Mouse (Mus musculus) testis, adult 2 months (tissue): ENCODE results near the gene Dnmt3b. TPM values are rescaled to one million over a fixed set of nuclear protein-coding genes. Genes with fewer than 3 reads are reported as not detected.
A peak's percentile ranks its signal among the peaks of the same experiment; 100 is the strongest.
"Not testable (repeated sequence)": the region's sequence is repeated elsewhere in the genome, so short reads cannot be mapped to it uniquely, and the experiment has no call there.

Experiments used
- H3K27ac ChIP-seq: fragments of 200-500 bp; 2 replicates; pipeline ENCODE4 v1.5.1; 2012; ENCODE audit warnings: low read depth, low read length; ENCODE audit not compliant: control insufficient read depth, insufficient read depth
- H3K27me3 ChIP-seq: fragments of 200-500 bp; 2 replicates; pipeline ENCODE4 v1.6.1; 2012; ENCODE audit warnings: mild to moderate bottlenecking, low read length, moderate library complexity; ENCODE audit not compliant: control insufficient read depth, insufficient read depth
- H3K36me3 ChIP-seq: fragments of 200-500 bp; 2 replicates; pipeline ENCODE4 v1.6.1; 2012; ENCODE audit warnings: mild to moderate bottlenecking, low read length; ENCODE audit not compliant: control insufficient read depth, insufficient read depth
- H3K4me1 ChIP-seq: fragments of 200-500 bp; 2 replicates; pipeline ENCODE4 v1.6.1; 2012; ENCODE audit warnings: low read length; ENCODE audit not compliant: control insufficient read depth, insufficient read depth
- H3K4me3 ChIP-seq: fragments of 200-500 bp; 2 replicates; pipeline ENCODE4 v1.5.1; 2012; ENCODE audit warnings: low read depth, mild to moderate bottlenecking, low read length, moderate library complexity, mixed read lengths; ENCODE audit not compliant: control insufficient read depth
- CTCF ChIP-seq: fragments of 200-500 bp; IDR thresholded peaks from 2 replicates; pipeline ENCODE4 v1.5.1; 2012; ENCODE audit warnings: low read depth, mild to moderate bottlenecking, inconsistent platforms, low read length, moderate library complexity; ENCODE audit not compliant: control insufficient read depth, insufficient read depth, insufficient replicate concordance
- POLR2A ChIP-seq: fragments of 200-500 bp; IDR thresholded peaks from 2 replicates; pipeline ENCODE4 v1.6.1; 2012; ENCODE audit warnings: low read depth, mild to moderate bottlenecking, inconsistent platforms, low read length, moderate library complexity; ENCODE audit not compliant: control insufficient read depth
- polyA plus RNA-seq: library from polyadenylated mRNA; depleted of rRNA; stranded (reverse); fragments of >200 nt; gene quantifications from 2 replicates; pipeline ENCODE4 v1.2.3, GENCODE M21; 2012

Dnmt3b gene
- polyA plus RNA-seq, 1 experiment = 2.9 TPM

- Histone ChIP-seq H3K27me3 (no peaks in the 10 kb centered on the region), H3K4me1 (peaks cover 2% of the 10 kb centered on the region), H3K27ac (no peak overlapping the region), H3K36me3 (no peaks in the 10 kb centered on the region), H3K4me3 (no peak overlapping the region)
- no peak for TF ChIP-seq POLR2A
- no peak for TF ChIP-seq CTCF
Observed at GRCm38 (mm10) chr2:153638977-153639680, 10.1 kb upstream of the Dnmt3b start.

- H3K36me3 ChIP-seq = no peaks in the 10 kb centered on the region
- no peaks in the 10 kb centered on the region for H3K27me3 ChIP-seq
- peaks cover 2% of the 10 kb centered on the region for H3K4me1 ChIP-seq
- H3K4me3 ChIP-seq = no peak overlapping the region
- no peak for TF ChIP-seq POLR2A
- TF ChIP-seq CTCF = no peak
- H3K27ac ChIP-seq = no peak overlapping the region
Observed at GRCm38 (mm10) chr2:153642496-153642895, 6.8 kb upstream of the Dnmt3b start.

- Histone ChIP-seq H3K27me3 (no peaks in the 10 kb centered on the region), H3K4me3 (no peak overlapping the region), H3K36me3 (no peaks in the 10 kb centered on the region), H3K27ac (no peak overlapping the region), H3K4me1 (peaks cover 2% of the 10 kb centered on the region)
- TF ChIP-seq POLR2A = no peak
- no peak for TF ChIP-seq CTCF
Observed at GRCm38 (mm10) chr2:153642999-153643398, 6.3 kb upstream of the Dnmt3b start.

DNA sequence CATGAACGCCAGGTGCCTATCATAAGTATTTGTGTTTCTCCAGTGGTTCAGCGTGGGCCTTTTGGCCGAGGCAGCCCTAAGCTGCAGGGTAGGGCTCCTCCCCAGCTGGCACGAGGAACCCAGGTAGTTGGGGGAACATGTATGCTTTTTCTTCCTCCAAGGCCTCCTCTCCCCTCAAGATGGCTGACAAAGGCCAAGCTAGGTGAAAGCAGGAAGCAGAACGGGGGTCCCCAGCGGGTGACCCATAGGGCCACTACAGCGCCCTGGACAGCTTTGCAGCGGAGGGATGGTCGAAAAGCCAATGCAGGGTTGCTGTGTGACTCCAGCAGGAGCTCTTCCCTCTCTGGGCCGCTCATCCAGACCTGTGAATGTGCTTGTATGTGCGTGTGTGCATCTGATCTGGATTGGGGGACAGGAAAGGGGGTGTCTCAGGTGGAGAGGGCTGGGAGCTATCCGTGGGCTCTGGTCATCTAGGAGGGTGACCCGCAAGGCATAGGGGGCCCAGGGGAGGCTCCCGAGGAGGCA lies 415 bp upstream of the Dnmt3b start:
- Histone ChIP-seq H3K4me3 (peak overlapping the region; percentile 91), H3K4me1 (peaks cover 14% of the 10 kb centered on the region), H3K36me3 (no peaks in the 10 kb centered on the region), H3K27me3 (no peaks in the 10 kb centered on the region), H3K27ac (no peak overlapping the region)
- TF ChIP-seq POLR2A (no peak), CTCF (no peak)

- TF ChIP-seq POLR2A (no peak), CTCF (no peak)
- H3K27me3 ChIP-seq = no peaks in the 10 kb centered on the region
- H3K27ac ChIP-seq = peak overlapping the region; percentile 2; the same call in 1 of the 2 replicates
- H3K4me3 ChIP-seq = peak overlapping the region; percentile 91
- no peaks in the 10 kb centered on the region for H3K36me3 ChIP-seq
- H3K4me1 ChIP-seq = peaks cover 14% of the 10 kb centered on the region
Observed at GRCm38 (mm10) chr2:153650014-153650687, 901 bp downstream of the Dnmt3b start.

DNA sequence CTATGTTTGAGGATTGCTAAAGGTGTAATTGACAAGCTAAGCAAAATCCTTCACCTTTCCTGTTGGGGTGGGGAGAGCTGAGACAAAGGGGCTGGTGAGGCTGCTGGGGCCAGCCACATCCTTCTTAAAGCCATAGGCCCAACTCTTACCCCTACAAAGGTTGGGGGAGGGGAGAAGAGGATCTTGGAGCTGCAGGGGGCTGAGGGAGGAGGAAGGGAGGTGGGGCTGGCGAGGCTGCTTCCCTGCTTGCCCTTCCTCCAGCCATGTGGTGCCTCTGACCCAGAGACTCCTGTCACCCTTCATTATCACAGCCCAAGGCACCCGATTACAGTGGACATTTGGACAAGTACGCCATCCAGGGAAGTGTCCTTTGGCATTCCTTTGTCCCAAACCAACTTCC lies 2.4 kb downstream of the Dnmt3b start:
- H3K4me1 ChIP-seq = peaks cover 14% of the 10 kb centered on the region
- H3K27ac ChIP-seq = no peak overlapping the region
- TF ChIP-seq POLR2A = no peak
- TF ChIP-seq CTCF = no peak
- no peaks in the 10 kb centered on the region for H3K36me3 ChIP-seq
- no peaks in the 10 kb centered on the region for H3K27me3 ChIP-seq
- H3K4me3 ChIP-seq = no peak overlapping the region

- H3K27ac ChIP-seq, H3K4me1 ChIP-seq, H3K36me3 ChIP-seq, H3K4me3 ChIP-seq, H3K27me3 ChIP-seq: not testable (repeated sequence)
Observed at GRCm38 (mm10) chr2:153657659-153658058, 8.4 kb downstream of the Dnmt3b start.
